Mouse (Mus musculus): Measurements from ENCODE around the gene Ttc7b. TPM values are rescaled to one million over a fixed set of nuclear protein-coding genes. Genes with fewer than 3 reads are reported as not detected.

Gene Ttc7b
- polyA plus RNA-seq, 1 experiment from 2014 or later = 8.5 TPM

GRCm38 (mm10) chr12:100431830-100432229 lies 88.8 kb downstream of the Ttc7b start:
- H3K27me3 ChIP-seq (ENCODE audit: control insufficient read depth, insufficient read depth, low read length) = no peaks in the 10 kb centered on the region
- ATAC-seq (ENCODE audit: low FRiP score, low TSS enrichment) (no peak), DNase-seq (no peak)
- no peak overlapping the region for H3K4me3 ChIP-seq (replicated peaks; ENCODE audit: low read depth, low read length)
- H3K4me1 ChIP-seq (ENCODE audit: control insufficient read depth, insufficient read depth, low read length) = no peaks in the 10 kb centered on the region
- H3K9me3 ChIP-seq (ENCODE audit: control insufficient read depth, low read length) = no peaks in the 10 kb centered on the region
- no peak overlapping the region for H3K9ac ChIP-seq (replicated peaks; ENCODE audit: low read length)
- 90% methylated on average over 6 of the region's 6 CpGs for WGBS
- H3K27ac ChIP-seq (replicated peaks; ENCODE audit: low read depth, low read length) = no peak overlapping the region
- no peak overlapping the region for H3K4me2 ChIP-seq (ENCODE audit: low read length)
- no peaks in the 10 kb centered on the region for H3K36me3 ChIP-seq (ENCODE audit: control insufficient read depth, insufficient read depth, low read length)

DNA sequence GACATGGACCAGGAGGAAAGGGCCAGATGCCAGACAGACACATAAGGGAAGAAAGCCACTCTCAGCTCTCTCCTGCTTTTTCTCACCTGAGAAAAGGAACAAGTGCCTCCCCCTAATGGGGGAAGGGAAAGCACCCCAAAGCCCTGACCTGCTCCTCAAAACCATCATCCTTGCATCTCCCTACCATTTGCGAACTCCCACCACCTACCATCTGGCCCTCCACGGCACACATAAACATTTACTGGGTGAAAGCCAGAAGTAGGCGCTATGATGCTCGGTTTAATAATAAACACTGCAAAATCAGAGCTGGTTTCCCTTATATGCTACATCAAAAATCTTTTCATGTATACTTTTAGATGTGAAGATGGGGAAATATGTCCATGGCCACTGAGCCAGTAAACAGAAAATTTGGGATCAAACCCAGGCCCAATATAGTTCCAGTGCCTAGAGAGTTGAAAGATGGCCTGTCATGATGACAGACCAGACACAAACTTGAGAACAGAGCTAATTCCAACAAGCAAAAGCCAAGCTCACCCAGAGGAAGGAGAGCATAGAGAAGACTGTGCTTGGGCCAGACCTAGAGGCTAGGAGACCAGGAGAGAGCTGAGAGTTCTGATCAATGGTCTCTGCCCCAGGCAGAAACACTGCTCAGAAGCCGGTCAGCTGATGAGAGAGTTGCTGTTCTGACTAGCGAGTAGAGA lies 91.1 kb downstream of the Ttc7b start:
- ATAC-seq (ENCODE audit: low FRiP score, low TSS enrichment) = no peak
- no peak overlapping the region for H3K4me2 ChIP-seq (ENCODE audit: low read length)
- H3K4me1 ChIP-seq (ENCODE audit: control insufficient read depth, insufficient read depth, low read length) = no peaks in the 10 kb centered on the region
- H3K9me3 ChIP-seq (ENCODE audit: control insufficient read depth, low read length) = no peaks in the 10 kb centered on the region
- no peaks in the 10 kb centered on the region for H3K27me3 ChIP-seq (ENCODE audit: control insufficient read depth, insufficient read depth, low read length)
- no peak overlapping the region for H3K9ac ChIP-seq (replicated peaks; ENCODE audit: low read length)
- DNase-seq = no peak
- WGBS = 95% methylated on average over 6 of the region's 6 CpGs
- no peak overlapping the region for H3K4me3 ChIP-seq (replicated peaks; ENCODE audit: low read depth, low read length)
- no peak overlapping the region for H3K27ac ChIP-seq (replicated peaks; ENCODE audit: low read depth, low read length)
- H3K36me3 ChIP-seq (ENCODE audit: control insufficient read depth, insufficient read depth, low read length) = no peaks in the 10 kb centered on the region

- no peaks in the 10 kb centered on the region for H3K4me1 ChIP-seq (ENCODE audit: control insufficient read depth, insufficient read depth, low read length)
- no peaks in the 10 kb centered on the region for H3K9me3 ChIP-seq (ENCODE audit: control insufficient read depth, low read length)
- H3K36me3 ChIP-seq (ENCODE audit: control insufficient read depth, insufficient read depth, low read length) = no peaks in the 10 kb centered on the region
- 95% methylated on average over 4 of the region's 4 CpGs for WGBS
- H3K9ac ChIP-seq (replicated peaks; ENCODE audit: low read length) = no peak overlapping the region
- DNase-seq (no peak), ATAC-seq (ENCODE audit: low FRiP score, low TSS enrichment) (no peak)
- no peaks in the 10 kb centered on the region for H3K27me3 ChIP-seq (ENCODE audit: control insufficient read depth, insufficient read depth, low read length)
- no peak overlapping the region for H3K4me3 ChIP-seq (replicated peaks; ENCODE audit: low read depth, low read length)
- H3K4me2 ChIP-seq (ENCODE audit: low read length) = no peak overlapping the region
- H3K27ac ChIP-seq (replicated peaks; ENCODE audit: low read depth, low read length) = no peak overlapping the region
Observed at GRCm38 (mm10) chr12:100428183-100428582, 92.4 kb downstream of the Ttc7b start.

- Histone ChIP-seq H3K27ac (replicated peaks; ENCODE audit: low read depth, low read length) (no peak overlapping the region), H3K4me3 (replicated peaks; ENCODE audit: low read depth, low read length) (no peak overlapping the region), H3K27me3 (ENCODE audit: control insufficient read depth, insufficient read depth, low read length) (no peaks in the 10 kb centered on the region), H3K9ac (replicated peaks; ENCODE audit: low read length) (no peak overlapping the region), H3K36me3 (ENCODE audit: control insufficient read depth, insufficient read depth, low read length) (no peaks in the 10 kb centered on the region), H3K4me1 (ENCODE audit: control insufficient read depth, insufficient read depth, low read length) (no peaks in the 10 kb centered on the region), H3K4me2 (ENCODE audit: low read length) (no peak overlapping the region), H3K9me3 (ENCODE audit: control insufficient read depth, low read length) (no peaks in the 10 kb centered on the region)
- DNase-seq = no peak
- 83% methylated on average over 4 of the region's 4 CpGs for WGBS
- ATAC-seq (ENCODE audit: low FRiP score, low TSS enrichment) = no peak
Observed at GRCm38 (mm10) chr12:100426212-100426611, 94.4 kb downstream of the Ttc7b start.

- Histone ChIP-seq H3K27ac (replicated peaks; ENCODE audit: low read depth, low read length) (no peak overlapping the region), H3K4me2 (ENCODE audit: low read length) (no peak overlapping the region), H3K4me3 (replicated peaks; ENCODE audit: low read depth, low read length) (no peak overlapping the region), H3K36me3 (ENCODE audit: control insufficient read depth, insufficient read depth, low read length) (no peaks in the 10 kb centered on the region), H3K27me3 (ENCODE audit: control insufficient read depth, insufficient read depth, low read length) (no peaks in the 10 kb centered on the region), H3K9me3 (ENCODE audit: control insufficient read depth, low read length) (no peaks in the 10 kb centered on the region), H3K4me1 (ENCODE audit: control insufficient read depth, insufficient read depth, low read length) (no peaks in the 10 kb centered on the region), H3K9ac (replicated peaks; ENCODE audit: low read length) (no peak overlapping the region)
- no peak for ATAC-seq (ENCODE audit: low FRiP score, low TSS enrichment)
- DNase-seq = no peak
- WGBS = 94% methylated on average over 6 of the region's 6 CpGs
Observed at GRCm38 (mm10) chr12:100425028-100425427, 95.6 kb downstream of the Ttc7b start.

GRCm38 (mm10) chr12:100422286-100422820 lies 98.3 kb downstream of the Ttc7b start:
- H3K4me2 ChIP-seq (ENCODE audit: low read length) = no peak overlapping the region
- H3K4me3 ChIP-seq (replicated peaks; ENCODE audit: low read depth, low read length) = no peak overlapping the region
- H3K27me3 ChIP-seq (ENCODE audit: control insufficient read depth, insufficient read depth, low read length) = no peaks in the 10 kb centered on the region
- H3K27ac ChIP-seq (replicated peaks; ENCODE audit: low read depth, low read length) = no peak overlapping the region
- no peak for ATAC-seq (ENCODE audit: low FRiP score, low TSS enrichment)
- H3K4me1 ChIP-seq (ENCODE audit: control insufficient read depth, insufficient read depth, low read length) = no peaks in the 10 kb centered on the region
- H3K9ac ChIP-seq (replicated peaks; ENCODE audit: low read length) = no peak overlapping the region
- no peaks in the 10 kb centered on the region for H3K9me3 ChIP-seq (ENCODE audit: control insufficient read depth, low read length)
- 83% methylated on average over 6 of the region's 6 CpGs for WGBS
- DNase-seq = no peak
- H3K36me3 ChIP-seq (ENCODE audit: control insufficient read depth, insufficient read depth, low read length) = no peaks in the 10 kb centered on the region

DNA sequence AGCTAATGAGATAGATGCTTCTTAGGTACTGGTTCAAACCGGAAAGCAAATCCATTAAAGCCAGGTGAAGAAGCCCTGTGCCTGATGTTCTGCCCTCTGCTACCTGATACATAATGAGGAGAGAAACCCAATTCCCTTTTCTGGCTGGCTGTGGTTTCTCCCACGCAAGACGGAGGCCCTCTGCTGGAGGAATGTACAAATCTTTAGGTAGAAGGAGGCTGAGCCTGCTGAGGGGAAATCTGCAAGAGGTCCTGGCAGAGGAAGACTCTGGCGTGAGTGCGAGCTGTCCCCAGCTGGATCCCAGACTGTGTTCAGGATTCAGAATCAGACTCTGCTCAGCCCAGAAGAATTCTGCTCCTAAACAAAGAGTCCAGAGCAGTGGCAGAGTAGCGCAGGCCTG lies 99.1 kb downstream of the Ttc7b start:
- no peak overlapping the region for H3K27ac ChIP-seq (replicated peaks; ENCODE audit: low read depth, low read length)

DNA sequence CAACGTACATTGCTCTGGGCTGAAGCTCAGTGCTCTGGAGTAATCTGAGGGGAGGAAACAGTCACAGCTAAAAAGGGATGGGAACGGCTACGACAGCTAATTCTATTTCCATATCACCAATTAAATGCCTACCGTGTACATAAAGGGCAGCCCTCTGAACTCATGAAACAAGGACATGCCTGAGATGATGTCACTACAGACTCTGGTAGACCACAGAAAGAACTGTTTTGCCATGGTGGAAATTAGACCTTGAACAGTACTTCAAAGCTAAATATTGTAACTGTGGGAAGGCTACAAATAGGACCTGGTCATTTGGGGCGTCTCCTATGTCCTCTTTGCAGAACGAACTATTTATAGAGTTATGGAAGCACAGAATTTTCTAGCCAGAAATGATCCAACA lies 99.7 kb downstream of the Ttc7b start:
- 0 out of 2 replicates have a peak overlapping the region, but pooled peaks have one; percentile 26 for H3K27ac ChIP-seq (replicated peaks; ENCODE audit: low read depth, low read length)
- no peak overlapping the region for H3K9ac ChIP-seq (replicated peaks; ENCODE audit: low read length)
- no peak overlapping the region for H3K4me3 ChIP-seq (replicated peaks; ENCODE audit: low read depth, low read length)
- no peaks in the 10 kb centered on the region for H3K27me3 ChIP-seq (ENCODE audit: control insufficient read depth, insufficient read depth, low read length)
- WGBS = 80% methylated on average over 6 of the region's 6 CpGs
- no peaks in the 10 kb centered on the region for H3K9me3 ChIP-seq (ENCODE audit: control insufficient read depth, low read length)
- ATAC-seq (ENCODE audit: low FRiP score, low TSS enrichment) (no peak), DNase-seq (no peak)
- no peaks in the 10 kb centered on the region for H3K4me1 ChIP-seq (ENCODE audit: control insufficient read depth, insufficient read depth, low read length)
- H3K36me3 ChIP-seq (ENCODE audit: control insufficient read depth, insufficient read depth, low read length) = no peaks in the 10 kb centered on the region
- H3K4me2 ChIP-seq (ENCODE audit: low read length) = no peak overlapping the region

More for the DNA sequence above, 99.1 kb downstream of the Ttc7b start:
- no peaks in the 10 kb centered on the region for H3K27me3 ChIP-seq (ENCODE audit: control insufficient read depth, insufficient read depth, low read length)
- H3K4me2 ChIP-seq (ENCODE audit: low read length) = no peak overlapping the region
- H3K36me3 ChIP-seq (ENCODE audit: control insufficient read depth, insufficient read depth, low read length) = no peaks in the 10 kb centered on the region
- ATAC-seq (ENCODE audit: low FRiP score, low TSS enrichment) (no peak), DNase-seq (peak; percentile 85)
- H3K4me3 ChIP-seq (replicated peaks; ENCODE audit: low read depth, low read length) = no peak overlapping the region
- H3K4me1 ChIP-seq (ENCODE audit: control insufficient read depth, insufficient read depth, low read length) = no peaks in the 10 kb centered on the region
- H3K9ac ChIP-seq (replicated peaks; ENCODE audit: low read length) = no peak overlapping the region
- H3K9me3 ChIP-seq (ENCODE audit: control insufficient read depth, low read length) = no peaks in the 10 kb centered on the region
- WGBS = 59% methylated on average over 6 of the region's 6 CpGs

Measured in midbrain, embryonic 14.5 days (tissue).